Mouse (Mus musculus) cerebral cortex, adult 2 months (tissue): Measurements from ENCODE around the gene Ccdc155.

Experiments
- WGBS: fragments of 180-500 bp; shearing (Covaris S2); methylation state at CpG from one replicate; pipeline ENCODE4 v1.1.7; 2018; 5-methylcytosine and 5-hydroxymethylcytosine counted together

Ccdc155 gene

GRCm38 (mm10) chr7:45204380-45205143 is at the start of gene Ccdc155:
Gene Ccdc155, minus strand, starts transcription at chr7:45204892.
- 7% methylated on average over 44 of the region's 44 CpGs for WGBS

- 85% methylated on average over 8 of the region's 8 CpGs for WGBS
Measured at GRCm38 (mm10) chr7:45253806-45254205, 49.1 kb upstream of the Ccdc155 start.

- 40% methylated on average over 3 of the region's 3 CpGs for WGBS
Measured at GRCm38 (mm10) chr7:45247666-45248065, 43.0 kb upstream of the Ccdc155 start.

- 88% methylated on average over 6 of the region's 6 CpGs for WGBS
Measured at GRCm38 (mm10) chr7:45241389-45241749, 36.7 kb upstream of the Ccdc155 start.

- 20% methylated on average over 53 of the region's 53 CpGs for WGBS
Measured at GRCm38 (mm10) chr7:45240633-45241388, 36.1 kb upstream of the Ccdc155 start, which contains the start of gene Slc6a16. Gene Slc6a16, plus strand, starts transcription at chr7:45241085.

GRCm38 (mm10) chr7:45240109-45240508 is 35.4 kb upstream of the Ccdc155 start:
- 85% methylated on average over 7 of the region's 7 CpGs for WGBS

GRCm38 (mm10) chr7:45238723-45239496 is 34.2 kb upstream of the Ccdc155 start, which contains the start of gene Cd37:
Gene Cd37, minus strand, starts transcription at chr7:45239115.
- 64% methylated on average over 20 of the region's 20 CpGs for WGBS

- WGBS: 79% methylated on average over 17 of the region's 17 CpGs
Measured at GRCm38 (mm10) chr7:45237747-45238699, 33.3 kb upstream of the Ccdc155 start.

GRCm38 (mm10) chr7:45235656-45236180 is 31.0 kb upstream of the Ccdc155 start:
- WGBS: 67% methylated on average over 17 of the region's 17 CpGs

- 27% methylated on average over 21 of the region's 21 CpGs for WGBS
Measured at GRCm38 (mm10) chr7:45234922-45235571, 30.4 kb upstream of the Ccdc155 start.

- WGBS: 32% methylated on average over 29 of the region's 29 CpGs
Measured at GRCm38 (mm10) chr7:45234333-45234841, 29.7 kb upstream of the Ccdc155 start.

- 32% methylated on average over 20 of the region's 20 CpGs for WGBS
Measured at GRCm38 (mm10) chr7:45233580-45234332, 29.1 kb upstream of the Ccdc155 start.

GRCm38 (mm10) chr7:45232716-45233465 is 28.2 kb upstream of the Ccdc155 start:
- WGBS: 41% methylated on average over 13 of the region's 13 CpGs

- 91% methylated on average over 11 of the region's 11 CpGs for WGBS
Measured at GRCm38 (mm10) chr7:45231941-45232340, 27.2 kb upstream of the Ccdc155 start.

- WGBS: 87% methylated on average over 12 of the region's 12 CpGs
Measured at GRCm38 (mm10) chr7:45231192-45231591, 26.5 kb upstream of the Ccdc155 start.

- 93% methylated on average over 7 of the region's 7 CpGs for WGBS
Measured at GRCm38 (mm10) chr7:45229459-45230203, 24.9 kb upstream of the Ccdc155 start.

GRCm38 (mm10) chr7:45229046-45229445 is 24.4 kb upstream of the Ccdc155 start:
- 97% methylated on average over 8 of the region's 8 CpGs for WGBS

- WGBS: 95% methylated on average over 18 of the region's 18 CpGs
Measured at GRCm38 (mm10) chr7:45228548-45228947, 23.9 kb upstream of the Ccdc155 start.
